Mouse (Mus musculus) lung, adult 2 months (tissue): Measurements from ENCODE around the gene Nfatc2. TPM values are rescaled to one million over a fixed set of nuclear protein-coding genes. Genes with fewer than 3 reads are reported as not detected.
A peak's percentile ranks its signal among the peaks of the same experiment; 100 is the strongest.

ENCODE experiments used
- DNase-seq: peaks from one replicate; pipeline ENCODE4 v3.0.0; 2022
- H3K4me1 ChIP-seq: fragments of 200-500 bp; 2 replicates; pipeline ENCODE4 v1.6.1; 2011; ENCODE audit warnings: low read length; ENCODE audit not compliant: control insufficient read depth, insufficient read depth
- H3K4me3 ChIP-seq: fragments of 200-500 bp; replicated peaks from 2 replicates; pipeline ENCODE3; 2011; ENCODE audit warnings: low read depth, mild to moderate bottlenecking, control low read depth, low read length; ENCODE audit errors: extremely low read depth
- CTCF ChIP-seq: fragments of 200-500 bp; IDR thresholded peaks from 2 replicates; pipeline ENCODE4 v1.5.1; 2011; ENCODE audit warnings: mild to moderate bottlenecking, low read length, control low read depth; ENCODE audit not compliant: insufficient read depth
- POLR2A ChIP-seq: fragments of 200-500 bp; IDR thresholded peaks from 2 replicates; pipeline ENCODE4 v1.6.1; 2011; ENCODE audit warnings: low read depth, mild to moderate bottlenecking, control low read depth, low read length, borderline replicate concordance; ENCODE audit errors: extremely low read depth
- WGBS: fragments of 180-500 bp; shearing (Covaris S2); methylation state at CpG from one replicate; pipeline ENCODE4 v1.1.7; 2018; 5-methylcytosine and 5-hydroxymethylcytosine counted together
- polyA plus RNA-seq: library from polyadenylated mRNA; depleted of rRNA; stranded (reverse); fragments of >200 nt; gene quantifications from 2 replicates; pipeline ENCODE4 v1.2.3, GENCODE M21; 2012

Nfatc2 gene
- polyA plus RNA-seq, 1 experiment = 3.2 TPM

- no peak for DNase-seq
- WGBS = 24% methylated on average over 17 of the region's 17 CpGs
- no peak overlapping the region for H3K4me3 ChIP-seq
- peaks cover 3% of the 10 kb centered on the region for H3K4me1 ChIP-seq
- TF ChIP-seq POLR2A = no peak
- no peak for TF ChIP-seq CTCF
Measured at GRCm38 (mm10) chr2:168525391-168526154, 75.9 kb downstream of the Nfatc2 start.

GRCm38 (mm10) chr2:168524905-168525381 is 76.5 kb downstream of the Nfatc2 start:
- H3K4me1 ChIP-seq = peaks cover 3% of the 10 kb centered on the region
- H3K4me3 ChIP-seq = no peak overlapping the region
- peak; percentile 91 for DNase-seq
- WGBS = 6% methylated on average over 13 of the region's 13 CpGs
- TF ChIP-seq POLR2A = no peak
- TF ChIP-seq CTCF = no peak

DNA sequence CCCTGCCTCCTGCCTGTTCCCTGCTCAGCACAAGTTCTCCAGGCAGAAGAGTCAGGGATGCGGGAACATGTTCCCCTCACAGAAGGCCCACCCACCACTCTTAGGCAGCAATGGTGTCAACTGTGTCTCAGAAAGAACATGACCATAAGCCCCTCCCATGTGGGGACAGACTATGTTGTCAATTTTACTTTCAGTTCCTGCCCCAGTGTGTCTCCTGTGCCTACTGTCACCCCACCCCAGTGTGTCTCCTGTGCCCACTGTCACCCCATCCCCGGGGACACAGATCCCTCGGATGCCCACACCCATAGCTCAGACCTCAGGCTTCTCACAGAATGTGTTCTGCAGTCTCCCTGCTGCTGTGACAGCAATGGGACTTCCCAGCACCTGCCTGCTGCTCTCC is 79.2 kb downstream of the Nfatc2 start:
- 73% methylated on average over 3 of the region's 3 CpGs for WGBS
- DNase-seq = no peak
- H3K4me1 ChIP-seq = peaks cover 3% of the 10 kb centered on the region
- TF ChIP-seq CTCF = no peak
- TF ChIP-seq POLR2A = no peak
- H3K4me3 ChIP-seq = no peak overlapping the region

- DNase-seq = no peak
- 85% methylated on average over 7 of the region's 7 CpGs for WGBS
- no peak overlapping the region for H3K4me3 ChIP-seq
- H3K4me1 ChIP-seq = peaks cover 3% of the 10 kb centered on the region
- no peak for TF ChIP-seq POLR2A
Measured at GRCm38 (mm10) chr2:168520771-168521170, 80.7 kb downstream of the Nfatc2 start.

DNA sequence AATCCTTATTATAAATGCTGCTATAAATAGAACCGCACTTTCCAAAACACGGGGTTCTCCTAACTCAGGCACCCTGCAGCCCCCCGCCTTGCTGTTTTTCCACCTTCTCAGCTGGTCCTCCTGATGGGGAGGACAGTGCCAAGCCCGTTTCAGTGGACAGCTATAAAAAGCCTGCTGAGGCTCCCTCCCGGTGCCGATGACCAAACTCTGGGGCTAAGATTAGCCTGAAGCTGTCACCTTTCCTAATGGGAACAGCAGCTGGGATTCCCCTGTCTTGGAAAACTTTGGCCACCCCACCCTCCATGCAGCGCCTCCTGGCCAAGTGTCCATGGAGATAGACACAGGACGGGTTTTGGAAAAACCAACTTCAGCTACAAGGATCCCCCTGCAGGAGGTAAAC is 81.9 kb downstream of the Nfatc2 start:
- TF ChIP-seq CTCF = no peak
- no peak for TF ChIP-seq POLR2A
- Histone ChIP-seq H3K4me3 (no peak overlapping the region), H3K4me1 (no peaks in the 10 kb centered on the region)
- WGBS = 74% methylated on average over 8 of the region's 8 CpGs
- no peak for DNase-seq

DNA sequence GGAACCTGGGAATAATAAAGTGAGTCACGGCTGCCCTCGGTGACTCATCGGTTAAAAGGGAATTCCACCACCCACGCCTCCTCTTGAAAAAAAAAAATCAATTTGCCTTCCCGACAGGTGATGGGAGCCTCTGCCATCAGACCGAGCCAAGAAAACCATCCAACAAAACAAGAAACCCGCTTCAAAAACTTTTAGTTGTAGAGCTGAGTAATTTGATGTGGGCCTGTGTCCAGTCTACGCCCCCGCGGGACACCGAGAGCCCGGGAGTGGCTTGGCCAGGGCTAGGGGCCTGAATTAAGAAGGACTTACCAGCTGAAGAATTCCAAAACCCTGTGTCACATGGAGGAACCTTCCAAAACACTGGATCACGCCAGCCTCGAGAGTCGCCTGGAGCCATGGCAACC is 83.2 kb downstream of the Nfatc2 start:
- Histone ChIP-seq H3K4me1 (no peaks in the 10 kb centered on the region), H3K4me3 (no peak overlapping the region)
- 58% methylated on average over 15 of the region's 15 CpGs for WGBS
- peak; percentile 10 for DNase-seq
- TF ChIP-seq CTCF (no peak), POLR2A (no peak)

DNA sequence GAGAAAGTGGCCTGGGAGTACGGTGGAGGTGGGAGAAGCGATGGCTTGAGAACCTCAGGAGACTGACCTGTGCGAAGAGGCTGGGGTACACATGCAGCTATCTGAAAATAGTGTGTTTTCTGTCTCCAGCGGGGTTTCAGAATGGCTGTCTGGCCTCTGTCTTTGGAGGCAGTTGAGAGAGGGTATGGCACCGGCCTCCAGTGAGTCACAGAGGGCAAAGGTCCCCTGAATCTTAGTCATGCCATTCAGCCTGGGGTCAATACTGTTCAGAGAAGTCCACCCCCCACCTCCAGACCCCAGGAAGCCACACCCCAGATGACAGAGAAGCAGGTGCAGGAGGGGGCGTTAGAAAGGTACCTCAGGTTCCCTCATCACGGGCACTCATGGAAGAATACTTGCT is 83.7 kb downstream of the Nfatc2 start:
- DNase-seq = no peak
- Histone ChIP-seq H3K4me3 (no peak overlapping the region), H3K4me1 (no peaks in the 10 kb centered on the region)
- 84% methylated on average over 7 of the region's 7 CpGs for WGBS
- TF ChIP-seq POLR2A (no peak), CTCF (no peak)

GRCm38 (mm10) chr2:168516717-168517116 is 84.7 kb downstream of the Nfatc2 start:
- TF ChIP-seq CTCF = no peak
- TF ChIP-seq POLR2A = no peak
- DNase-seq = no peak
- Histone ChIP-seq H3K4me3 (no peak overlapping the region), H3K4me1 (no peaks in the 10 kb centered on the region)
- 82% methylated on average over 7 of the region's 7 CpGs for WGBS

DNA sequence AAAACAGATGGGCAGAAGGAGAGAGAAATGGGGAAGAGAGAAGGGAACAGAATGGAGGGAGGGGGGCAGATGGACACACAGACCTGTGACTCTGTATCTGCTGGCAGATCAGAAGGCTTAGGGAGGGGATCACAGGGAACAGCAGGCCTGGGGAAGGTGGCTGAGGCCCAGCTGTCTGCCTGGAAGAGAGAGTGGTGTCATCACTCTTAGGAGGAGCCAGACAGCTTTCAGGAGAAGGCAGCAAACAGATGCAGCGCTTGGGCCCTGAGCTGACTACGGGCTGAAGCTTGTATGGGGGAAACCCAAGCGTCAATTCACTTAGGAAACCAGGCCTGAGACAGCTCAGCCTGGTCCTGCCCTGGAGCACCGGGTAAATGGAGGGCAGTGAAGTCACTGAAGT is 86.0 kb downstream of the Nfatc2 start:
- WGBS = 79% methylated on average over 4 of the region's 4 CpGs
- no peak for TF ChIP-seq POLR2A
- no peak for TF ChIP-seq CTCF
- DNase-seq = no peak
- Histone ChIP-seq H3K4me3 (no peak overlapping the region), H3K4me1 (no peaks in the 10 kb centered on the region)

GRCm38 (mm10) chr2:168514131-168514530 is 87.3 kb downstream of the Nfatc2 start:
- Histone ChIP-seq H3K4me1 (no peaks in the 10 kb centered on the region), H3K4me3 (no peak overlapping the region)
- 77% methylated on average over 5 of the region's 5 CpGs for WGBS
- no peak for TF ChIP-seq CTCF
- TF ChIP-seq POLR2A = no peak
- no peak for DNase-seq

DNA sequence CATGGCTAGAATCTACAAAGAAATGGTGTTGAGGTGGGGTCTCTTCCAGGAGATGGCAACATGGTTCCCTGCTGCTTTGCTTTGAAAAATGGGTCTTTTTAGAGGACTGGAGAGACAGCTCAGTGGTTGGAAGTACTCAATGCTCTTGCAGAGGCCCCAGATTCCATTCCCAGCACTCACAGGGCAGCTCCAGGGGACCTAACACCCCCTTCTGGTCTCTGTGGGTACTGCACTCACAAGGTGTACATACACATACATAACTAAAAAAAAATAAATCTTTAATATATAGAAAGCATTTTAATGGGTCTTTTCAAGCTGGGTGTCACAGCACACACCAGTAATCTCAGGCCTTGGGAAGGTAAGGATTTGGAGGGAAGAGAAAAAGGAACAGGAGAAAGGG is 89.9 kb downstream of the Nfatc2 start:
- no peak for TF ChIP-seq CTCF
- TF ChIP-seq POLR2A = no peak
- Histone ChIP-seq H3K4me1 (no peaks in the 10 kb centered on the region), H3K4me3 (no peak overlapping the region)
- no peak for DNase-seq
